In the genomic region with DNA sequence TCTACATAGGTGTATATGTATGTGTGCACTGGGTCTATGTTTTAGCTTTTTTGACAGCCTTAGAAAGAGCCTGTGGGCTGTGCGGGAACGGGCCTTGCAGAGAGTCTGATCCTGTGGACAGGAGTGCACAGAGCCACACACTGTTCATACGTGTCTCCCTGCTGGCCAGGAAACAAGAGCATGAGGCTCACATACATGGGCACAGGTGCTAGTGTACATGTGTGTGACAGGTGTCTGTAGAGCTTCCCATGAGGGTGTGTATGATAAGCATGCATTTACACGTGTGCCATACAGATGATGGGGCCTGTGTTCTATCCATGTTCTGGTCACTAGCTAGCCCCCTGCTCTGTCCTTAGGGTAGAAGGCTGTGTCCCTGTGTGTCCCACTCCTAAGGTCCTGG, we compare ENCODE assay signal across 39 mouse cellular contexts. TPM values are rescaled to one million over a fixed set of nuclear protein-coding genes. Genes with fewer than 3 reads are reported as not detected.
"Had no signal": no experiment of that assay in that cellular context is flagged by ENCODE, and none has a peak within 500 bp of the region (broad histone marks: within the 10 kb centered on the region; RNA-seq: fewer than 3 reads in every experiment).

No protein-coding gene starts in this region.

- H3K4me2 ChIP-seq: limb, embryonic 12.5 days; limb, embryonic 13.5 days; limb, embryonic 15.5 days; liver, embryonic 11.5 days; liver, embryonic 12.5 days; liver, embryonic 13.5 days; liver, embryonic 15.5 days; lung, embryonic 14.5 days; lung, embryonic 15.5 days; midbrain, embryonic 12.5 days; midbrain, embryonic 13.5 days; midbrain, embryonic 15.5 days; neural tube, embryonic 12.5 days; neural tube, embryonic 13.5 days had no signal

- H3K9ac ChIP-seq: limb, embryonic 12.5 days; limb, embryonic 13.5 days; limb, embryonic 15.5 days; liver, embryonic 12.5 days; liver, embryonic 13.5 days; liver, embryonic 14.5 days; liver, embryonic 15.5 days; liver, postnatal 0 days; lung, embryonic 14.5 days; lung, embryonic 15.5 days; midbrain, embryonic 12.5 days; midbrain, embryonic 13.5 days; midbrain, embryonic 15.5 days; neural tube, embryonic 12.5 days; neural tube, embryonic 13.5 days had no signal

- ATAC-seq: liver, embryonic 12.5 days; liver, postnatal 0 days; lung, postnatal 0 days; midbrain, embryonic 13.5 days; midbrain, embryonic 15.5 days; midbrain, embryonic 16.5 days had no signal

- H3K27ac ChIP-seq: left cerebral cortex, adult 2 months; limb, embryonic 10.5 days; limb, embryonic 12.5 days; limb, embryonic 13.5 days; limb, embryonic 15.5 days; liver, embryonic 12.5 days; liver, embryonic 13.5 days; liver, embryonic 14.5 days; liver, embryonic 15.5 days; lung, embryonic 15.5 days; macrophage; midbrain, embryonic 10.5 days; midbrain, embryonic 12.5 days; midbrain, embryonic 13.5 days; midbrain, embryonic 15.5 days; neural tube, embryonic 12.5 days; neural tube, embryonic 13.5 days had no signal

- H3K9me3 ChIP-seq: limb, embryonic 10.5 days; limb, embryonic 12.5 days; limb, embryonic 13.5 days; limb, embryonic 15.5 days; liver, embryonic 12.5 days; liver, embryonic 13.5 days; liver, embryonic 15.5 days; lung, embryonic 15.5 days; midbrain, embryonic 10.5 days; midbrain, embryonic 12.5 days; midbrain, embryonic 13.5 days; midbrain, embryonic 15.5 days; neural tube, embryonic 12.5 days; neural tube, embryonic 13.5 days had no signal

- H3K36me3 ChIP-seq: limb, embryonic 10.5 days; limb, embryonic 12.5 days; limb, embryonic 13.5 days; limb, embryonic 15.5 days; liver, embryonic 12.5 days; liver, embryonic 13.5 days; liver, embryonic 15.5 days; lung, embryonic 15.5 days; midbrain, embryonic 10.5 days; midbrain, embryonic 12.5 days; midbrain, embryonic 13.5 days; midbrain, embryonic 15.5 days; neural tube, embryonic 12.5 days; neural tube, embryonic 13.5 days had no signal

- DNase-seq: left cerebral cortex, postnatal 4 days; liver; liver, embryonic 13.5 days; liver, postnatal 0 days; lung, adult 18-20 months; lung, adult 2 months; lung, embryonic 14.5 days; lung, postnatal 10 days; lung, postnatal 14 days; lung, postnatal 36 days; lung, postnatal 4 days had no signal

- H3K4me3 ChIP-seq: left cerebral cortex, adult 2 months; limb, embryonic 10.5 days; limb, embryonic 12.5 days; limb, embryonic 13.5 days; limb, embryonic 15.5 days; liver, embryonic 12.5 days; liver, embryonic 13.5 days; liver, embryonic 15.5 days; lung, embryonic 15.5 days; midbrain, embryonic 10.5 days; midbrain, embryonic 12.5 days; midbrain, embryonic 13.5 days; midbrain, embryonic 15.5 days; neural tube, embryonic 12.5 days; neural tube, embryonic 13.5 days had no signal

- H3K27me3 ChIP-seq: limb, embryonic 13.5 days; limb, embryonic 15.5 days; lung, embryonic 15.5 days; midbrain, embryonic 13.5 days; midbrain, embryonic 15.5 days; neural tube, embryonic 12.5 days; neural tube, embryonic 13.5 days had no signal

- H3K4me1 ChIP-seq: limb, embryonic 12.5 days; limb, embryonic 13.5 days; limb, embryonic 15.5 days; liver, embryonic 12.5 days; liver, embryonic 13.5 days; liver, embryonic 15.5 days; midbrain, embryonic 12.5 days; midbrain, embryonic 15.5 days; neural tube, embryonic 12.5 days had no signal

RNA-seq across cellular contexts. Expression of a gene that starts 45.6 kb away (rescaled TPM):
- total RNA-seq: liver, adult 2 months; megakaryocyte progenitor cell, adult 5-6 weeks; megakaryocyte-erythroid progenitor cell, adult 5-6 weeks; monocyte, adult 5-6 weeks had no signal
- polyA plus RNA-seq: limb, embryonic 11.5 days; liver, adult 2 months; liver, embryonic 11.5 days; liver, embryonic 12.5 days; liver, embryonic 13.5 days; liver, embryonic 14.5 days; liver, embryonic 15.5 days; liver, embryonic 16.5 days; liver, postnatal 0 days; lung, adult 2 months; lung, embryonic 14.5 days; lung, embryonic 15.5 days; lung, embryonic 16.5 days; lung, postnatal 0 days; macrophage; midbrain, embryonic 10.5 days; midbrain, embryonic 15.5 days; neural tube, embryonic 11.5 days; neural tube, embryonic 13.5 days had no signal

RNA-seq across cellular contexts. Expression of a gene that starts 48.1 kb away (rescaled TPM):
- total RNA-seq: left cerebral cortex, postnatal 25 days; liver, adult 2 months; megakaryocyte progenitor cell, adult 5-6 weeks; megakaryocyte-erythroid progenitor cell, adult 5-6 weeks; monocyte, adult 5-6 weeks had no signal
- polyA plus RNA-seq: liver, adult 2 months; liver, embryonic 13.5 days; lung, adult 2 months; macrophage had no signal
